Mouse (Mus musculus): ENCODE data around the gene Snx30. TPM values are rescaled to one million over a fixed set of nuclear protein-coding genes. Genes with fewer than 3 reads are reported as not detected.
A peak's percentile ranks its signal among the peaks of the same experiment; 100 is the strongest.

The Snx30 gene
- polyA plus RNA-seq, 1 experiment from 2014 or later: 3.5 TPM

DNA sequence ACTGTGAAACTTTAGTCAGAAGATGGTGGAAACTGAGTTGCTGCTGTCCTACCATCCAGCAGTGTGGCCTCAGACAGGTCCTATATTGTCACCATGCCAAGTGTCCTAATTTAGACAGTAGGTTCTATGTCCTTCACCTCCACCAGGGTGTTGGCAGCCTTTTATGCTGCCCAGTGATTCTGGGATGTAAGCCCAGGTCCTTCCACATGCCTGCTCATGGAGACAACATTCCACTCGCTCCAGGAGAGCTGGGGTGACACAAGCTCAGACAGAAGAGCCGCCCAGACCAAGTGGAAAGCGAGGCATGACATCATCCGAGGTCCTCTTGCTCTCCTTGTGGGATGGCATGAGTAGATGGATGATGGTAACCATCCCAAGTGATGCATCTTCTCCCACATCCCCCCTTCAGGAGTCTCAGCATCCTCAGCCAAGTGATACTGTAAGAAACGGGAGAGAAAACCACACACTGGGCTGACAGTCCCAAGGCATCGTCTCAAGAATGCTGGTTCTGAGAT lies 84.5 kb downstream of the Snx30 start:
- ATAC-seq (ENCODE audit: low FRiP score, low TSS enrichment) (no peak), DNase-seq (ENCODE audit: low spot score) (no peak)
- no peak for TF ChIP-seq EP300 (optimal IDR thresholded peaks at IDR 0.05)
- no peak for TF ChIP-seq CTCF (IDR thresholded peaks at IDR 0.05; ENCODE audit: low read depth)
- 81% methylated on average over 6 of the region's 6 CpGs for WGBS
- H3K27me3 ChIP-seq (ENCODE audit: control insufficient read depth, insufficient read depth, low read length): no peaks in the 10 kb centered on the region
- H3K36me3 ChIP-seq (ENCODE audit: control insufficient read depth, insufficient read depth, low read length): no peaks in the 10 kb centered on the region
- no peak overlapping the region for H3K4me2 ChIP-seq (replicated peaks; ENCODE audit: low read depth)
- no peak overlapping the region for H3K9ac ChIP-seq (ENCODE audit: low read length)
- no peak overlapping the region for H3K27ac ChIP-seq (replicated peaks)
- H3K9me3 ChIP-seq (ENCODE audit: control insufficient read depth, low read length): no peaks in the 10 kb centered on the region
- H3K4me1 ChIP-seq (replicated peaks; ENCODE audit: control insufficient read depth, insufficient read depth): no peaks in the 10 kb centered on the region
- no peak overlapping the region for H3K4me3 ChIP-seq (ENCODE audit: low read depth, low read length)

GRCm38 (mm10) chr4:59891723-59892416 lies 86.2 kb downstream of the Snx30 start:
- ATAC-seq (ENCODE audit: low FRiP score, low TSS enrichment): no peak
- no peaks in the 10 kb centered on the region for H3K4me1 ChIP-seq (replicated peaks; ENCODE audit: control insufficient read depth, insufficient read depth)
- no peaks in the 10 kb centered on the region; the same call in 1 of the 2 replicates for H3K36me3 ChIP-seq (ENCODE audit: control insufficient read depth, insufficient read depth, low read length)
- H3K9me3 ChIP-seq (ENCODE audit: control insufficient read depth, low read length): no peaks in the 10 kb centered on the region
- no peak overlapping the region for H3K9ac ChIP-seq (ENCODE audit: low read length)
- H3K4me3 ChIP-seq (ENCODE audit: low read depth, low read length): no peak overlapping the region
- no peaks in the 10 kb centered on the region for H3K27me3 ChIP-seq (ENCODE audit: control insufficient read depth, insufficient read depth, low read length)
- H3K4me2 ChIP-seq (replicated peaks; ENCODE audit: low read depth): no peak overlapping the region
- DNase-seq (ENCODE audit: low spot score): no peak
- 90% methylated on average over 10 of the region's 10 CpGs for WGBS
- H3K27ac ChIP-seq (replicated peaks): no peak overlapping the region
- TF ChIP-seq CTCF (IDR thresholded peaks at IDR 0.05; ENCODE audit: low read depth) (no peak), EP300 (optimal IDR thresholded peaks at IDR 0.05) (no peak)

DNA sequence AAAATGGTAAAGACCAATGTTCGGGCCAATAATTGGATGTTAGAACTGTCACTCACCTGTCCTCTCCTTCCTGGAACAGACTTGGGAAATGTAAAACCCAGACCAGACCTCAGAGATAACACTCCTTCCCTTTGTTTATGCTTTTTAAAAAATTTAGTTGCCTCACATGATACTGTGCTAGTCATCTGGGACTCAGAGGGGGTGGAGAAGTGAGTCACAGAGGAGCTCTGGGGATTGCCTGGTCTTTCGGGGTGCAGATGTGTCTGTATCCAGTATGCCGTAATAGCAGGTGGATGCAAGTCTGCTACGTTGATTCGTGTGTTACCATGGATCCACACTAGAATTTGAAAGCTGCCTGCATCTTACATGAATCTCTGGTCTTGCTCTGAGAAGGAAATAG lies 87.1 kb downstream of the Snx30 start:
- Histone ChIP-seq H3K4me2 (replicated peaks; ENCODE audit: low read depth) (no peak overlapping the region), H3K36me3 (ENCODE audit: control insufficient read depth, insufficient read depth, low read length) (no peaks in the 10 kb centered on the region; the same call in 1 of the 2 replicates), H3K9me3 (ENCODE audit: control insufficient read depth, low read length) (no peaks in the 10 kb centered on the region), H3K4me1 (replicated peaks; ENCODE audit: control insufficient read depth, insufficient read depth) (no peaks in the 10 kb centered on the region), H3K27ac (replicated peaks) (no peak overlapping the region), H3K4me3 (ENCODE audit: low read depth, low read length) (no peak overlapping the region), H3K9ac (ENCODE audit: low read length) (no peak overlapping the region), H3K27me3 (ENCODE audit: control insufficient read depth, insufficient read depth, low read length) (no peaks in the 10 kb centered on the region)
- DNase-seq (ENCODE audit: low spot score) (no peak), ATAC-seq (ENCODE audit: low FRiP score, low TSS enrichment) (no peak)
- no peak for TF ChIP-seq CTCF (IDR thresholded peaks at IDR 0.05; ENCODE audit: low read depth)
- no peak for TF ChIP-seq EP300 (optimal IDR thresholded peaks at IDR 0.05)
- 97% methylated on average over 5 of the region's 5 CpGs for WGBS

DNA sequence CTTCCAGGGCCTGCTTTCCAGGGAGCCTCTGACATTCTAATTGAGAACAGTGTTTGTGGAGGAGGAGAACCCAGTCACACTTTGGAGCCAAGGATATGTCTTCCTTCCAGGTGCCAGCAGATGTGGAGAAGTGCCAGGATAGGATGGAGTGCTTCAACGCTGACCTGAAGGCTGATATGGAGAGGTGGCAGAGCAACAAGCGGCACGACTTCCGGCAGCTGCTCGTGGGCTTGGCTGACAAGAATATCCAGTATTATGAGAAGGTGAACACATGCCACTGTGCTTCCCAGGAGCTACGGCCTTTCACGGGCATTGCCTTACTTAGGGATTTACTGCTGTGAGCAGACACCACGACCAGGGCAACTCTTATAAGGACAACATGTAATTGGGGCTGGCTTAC lies 88.8 kb downstream of the Snx30 start:
- TF ChIP-seq EP300 (optimal IDR thresholded peaks at IDR 0.05): no peak
- TF ChIP-seq CTCF (IDR thresholded peaks at IDR 0.05; ENCODE audit: low read depth): no peak
- DNase-seq (ENCODE audit: low spot score): no peak
- no peaks in the 10 kb centered on the region for H3K27me3 ChIP-seq (ENCODE audit: control insufficient read depth, insufficient read depth, low read length)
- 0 out of 2 replicates have a peak overlapping the region, but pooled peaks have one; percentile 8 for H3K27ac ChIP-seq (replicated peaks)
- H3K4me1 ChIP-seq (replicated peaks; ENCODE audit: control insufficient read depth, insufficient read depth): no peaks in the 10 kb centered on the region
- ATAC-seq (ENCODE audit: low FRiP score, low TSS enrichment): no peak
- H3K9me3 ChIP-seq (ENCODE audit: control insufficient read depth, low read length): no peaks in the 10 kb centered on the region
- no peak overlapping the region for H3K9ac ChIP-seq (ENCODE audit: low read length)
- peaks cover 1% of the 10 kb centered on the region; the same call in 1 of the 2 replicates for H3K36me3 ChIP-seq (ENCODE audit: control insufficient read depth, insufficient read depth, low read length)
- no peak overlapping the region for H3K4me3 ChIP-seq (ENCODE audit: low read depth, low read length)
- WGBS: 81% methylated on average over 8 of the region's 8 CpGs
- H3K4me2 ChIP-seq (replicated peaks; ENCODE audit: low read depth): no peak overlapping the region

GRCm38 (mm10) chr4:59894977-59895575 lies 89.4 kb downstream of the Snx30 start:
- no peak for TF ChIP-seq EP300 (optimal IDR thresholded peaks at IDR 0.05)
- TF ChIP-seq CTCF (IDR thresholded peaks at IDR 0.05; ENCODE audit: low read depth): no peak
- Histone ChIP-seq H3K27ac (replicated peaks) (no peak overlapping the region), H3K27me3 (ENCODE audit: control insufficient read depth, insufficient read depth, low read length) (no peaks in the 10 kb centered on the region), H3K9me3 (ENCODE audit: control insufficient read depth, low read length) (no peaks in the 10 kb centered on the region), H3K4me1 (replicated peaks; ENCODE audit: control insufficient read depth, insufficient read depth) (no peaks in the 10 kb centered on the region), H3K36me3 (ENCODE audit: control insufficient read depth, insufficient read depth, low read length) (peaks cover 2% of the 10 kb centered on the region; the same call in 1 of the 2 replicates), H3K9ac (ENCODE audit: low read length) (no peak overlapping the region), H3K4me2 (replicated peaks; ENCODE audit: low read depth) (no peak overlapping the region), H3K4me3 (ENCODE audit: low read depth, low read length) (no peak overlapping the region)
- WGBS: 93% methylated on average over 3 of the region's 3 CpGs
- DNase-seq (ENCODE audit: low spot score) (no peak), ATAC-seq (ENCODE audit: low FRiP score, low TSS enrichment) (no peak)

DNA sequence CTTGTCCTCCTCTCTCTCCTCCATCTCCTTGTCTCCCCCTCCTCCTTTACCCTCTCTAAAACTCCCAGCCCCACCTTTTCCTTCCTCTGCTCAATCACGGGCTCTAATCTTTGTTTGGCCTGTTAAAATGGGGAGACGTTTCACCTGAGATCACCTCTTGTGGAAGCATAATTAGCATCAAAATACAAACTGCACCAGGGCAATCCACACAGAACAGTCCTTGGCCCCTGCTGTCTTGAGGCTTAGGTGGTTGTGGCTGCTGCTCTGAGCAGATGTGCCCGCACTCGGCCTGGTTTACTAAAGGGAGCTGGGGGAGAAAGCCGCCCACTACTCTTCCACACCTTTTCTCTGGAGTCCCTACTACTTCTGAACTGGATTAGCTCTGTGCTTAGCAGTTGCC lies 90.4 kb downstream of the Snx30 start:
- ATAC-seq (ENCODE audit: low FRiP score, low TSS enrichment) (no peak), DNase-seq (ENCODE audit: low spot score) (no peak)
- WGBS: 68% methylated on average over 5 of the region's 5 CpGs
- no peak overlapping the region for H3K4me3 ChIP-seq (ENCODE audit: low read depth, low read length)
- no peak for TF ChIP-seq CTCF (IDR thresholded peaks at IDR 0.05; ENCODE audit: low read depth)
- no peak for TF ChIP-seq EP300 (optimal IDR thresholded peaks at IDR 0.05)
- H3K27ac ChIP-seq (replicated peaks): no peak overlapping the region
- no peak overlapping the region for H3K9ac ChIP-seq (ENCODE audit: low read length)
- H3K4me2 ChIP-seq (replicated peaks; ENCODE audit: low read depth): no peak overlapping the region
- H3K4me1 ChIP-seq (replicated peaks; ENCODE audit: control insufficient read depth, insufficient read depth): no peaks in the 10 kb centered on the region
- H3K9me3 ChIP-seq (ENCODE audit: control insufficient read depth, low read length): no peaks in the 10 kb centered on the region
- H3K36me3 ChIP-seq (ENCODE audit: control insufficient read depth, insufficient read depth, low read length): peaks cover 2% of the 10 kb centered on the region; the same call in 1 of the 2 replicates
- H3K27me3 ChIP-seq (ENCODE audit: control insufficient read depth, insufficient read depth, low read length): no peaks in the 10 kb centered on the region
